Mouse (Mus musculus) kidney, adult 11 months (tissue): Measurements from ENCODE around the gene Hist1h3i.

Experiments
- DNase-seq: peaks from one replicate; pipeline ENCODE4 v3.0.0; 2022

Gene Hist1h3i

GRCm38 (mm10) chr13:21734010-21734905 is 48.9 kb downstream of the Hist1h3i start:
- DNase-seq = peak; percentile 52

DNA sequence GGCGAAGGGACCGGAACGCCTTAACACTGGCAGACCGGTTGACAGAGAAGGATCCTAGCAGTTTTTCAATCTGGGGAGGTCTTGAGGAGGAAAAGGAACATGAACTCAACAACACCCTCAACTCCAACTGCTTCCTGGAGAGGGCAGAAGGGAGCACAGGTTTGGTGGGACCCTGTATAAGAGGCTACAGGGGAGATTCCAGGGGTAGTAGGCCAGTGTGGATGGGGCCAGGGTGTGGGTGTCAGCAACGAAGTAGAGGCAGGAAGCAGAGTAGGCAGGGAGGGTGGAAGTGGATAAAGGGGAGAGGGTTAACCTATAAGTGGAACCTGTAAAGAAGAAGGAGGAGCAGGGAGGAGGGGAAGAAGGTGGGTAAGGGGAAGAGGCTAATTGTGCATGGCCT is 49.7 kb downstream of the Hist1h3i start:
- no peak for DNase-seq
